Mouse (Mus musculus) thymus, adult 18-20 months (tissue): ENCODE measurements around the gene Urod.

Experiments
- DNase-seq, 2 experiments: peaks; one replicate each; pipeline ENCODE4 v3.0.0; 2022; ENCODE audit warnings: mixed read lengths in 2 of 2

Urod gene

GRCm38 (mm10) chr4:116995131-116995797 lies 1.1 kb upstream of the Urod start, which contains the start of gene Hectd3:
Gene Hectd3 (plus strand): TSS chr4:116995317.
- peak in 1 of 2 experiments; percentile 41 for DNase-seq

- peak; percentile 42 to 47 for DNase-seq
Measured at GRCm38 (mm10) chr4:116991366-116991765, 2.8 kb downstream of the Urod start.

DNA sequence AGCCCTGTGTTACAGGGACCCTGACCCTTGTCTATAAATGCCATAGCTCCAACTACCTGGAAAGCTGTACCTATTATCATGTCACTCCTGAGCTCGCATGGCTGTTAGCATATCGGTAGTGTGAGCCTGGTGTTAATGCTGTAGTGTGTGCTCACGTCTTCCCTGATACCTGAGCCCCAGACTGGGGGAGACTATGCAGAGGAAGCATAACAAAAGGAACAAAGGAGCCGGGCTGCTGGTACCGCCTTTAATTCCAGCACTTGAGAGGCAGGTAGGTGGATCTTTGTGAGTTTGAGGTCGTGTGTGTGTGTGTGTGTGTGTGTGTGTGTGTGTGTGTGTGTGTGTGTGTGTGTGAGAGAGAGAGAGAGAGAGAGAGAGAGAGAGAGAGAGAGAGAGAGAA lies 4.5 kb downstream of the Urod start:
- DNase-seq: no peak

GRCm38 (mm10) chr4:116987122-116987456 lies 7.1 kb downstream of the Urod start:
- no peak for DNase-seq

GRCm38 (mm10) chr4:116986400-116987121 lies 7.7 kb downstream of the Urod start:
- peak; percentile 47 to 57 for DNase-seq

GRCm38 (mm10) chr4:116985681-116986080 lies 8.5 kb downstream of the Urod start:
- DNase-seq: no peak

DNA sequence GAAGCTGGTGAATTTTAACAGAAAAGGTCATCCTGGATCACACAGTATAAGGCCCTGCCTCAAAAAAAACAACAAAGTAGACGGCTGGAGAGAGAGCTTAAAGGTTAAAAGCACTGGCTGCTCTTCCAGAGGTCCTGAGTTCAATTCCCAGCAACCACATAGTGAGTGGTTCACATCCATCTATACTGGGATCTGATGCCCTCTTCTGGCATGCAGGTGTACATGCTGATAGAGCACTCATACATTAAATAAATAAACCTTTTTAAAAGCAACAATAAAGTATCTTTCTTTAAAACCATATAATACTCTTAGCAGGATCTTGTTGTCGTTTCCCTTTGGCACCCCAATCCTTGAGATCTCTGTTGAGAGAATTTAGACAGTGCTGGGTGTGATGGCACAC lies 17.7 kb downstream of the Urod start:
- DNase-seq: no peak

GRCm38 (mm10) chr4:116954951-116955350 lies 39.3 kb downstream of the Urod start:
- DNase-seq: no peak

DNA sequence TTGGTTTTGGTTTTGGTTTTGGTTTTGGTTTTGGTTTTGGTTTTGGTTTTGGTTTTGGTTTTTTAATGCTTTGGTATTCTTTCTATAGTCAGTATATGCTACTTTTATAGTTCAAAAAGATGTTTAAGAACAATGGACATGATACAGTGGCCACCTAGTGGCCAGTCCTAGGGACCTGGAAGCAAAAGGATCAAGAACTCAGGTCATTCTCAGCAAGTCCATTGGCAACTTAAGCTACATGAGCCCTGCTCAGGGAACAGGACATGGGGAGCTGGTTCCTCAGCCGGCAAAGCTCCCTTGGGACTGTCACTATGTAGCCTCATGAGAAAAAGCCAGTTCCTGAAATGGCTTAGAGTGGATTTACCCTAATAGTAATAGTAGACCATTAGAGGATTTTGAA lies 42.6 kb downstream of the Urod start:
- no peak for DNase-seq

- DNase-seq: no peak
Measured at GRCm38 (mm10) chr4:116944055-116944454, 50.2 kb downstream of the Urod start.

- no peak for DNase-seq
Measured at GRCm38 (mm10) chr4:116942695-116943094, 51.5 kb downstream of the Urod start.
